Mouse (Mus musculus): ENCODE measurements at regions not wholly inside any gene's neighbourhood (a gene's known extent, or its start where the extent isn't known, plus 50 kb on each side); places are given as distances from the start of the nearest gene placed in this dataset.

DNA sequence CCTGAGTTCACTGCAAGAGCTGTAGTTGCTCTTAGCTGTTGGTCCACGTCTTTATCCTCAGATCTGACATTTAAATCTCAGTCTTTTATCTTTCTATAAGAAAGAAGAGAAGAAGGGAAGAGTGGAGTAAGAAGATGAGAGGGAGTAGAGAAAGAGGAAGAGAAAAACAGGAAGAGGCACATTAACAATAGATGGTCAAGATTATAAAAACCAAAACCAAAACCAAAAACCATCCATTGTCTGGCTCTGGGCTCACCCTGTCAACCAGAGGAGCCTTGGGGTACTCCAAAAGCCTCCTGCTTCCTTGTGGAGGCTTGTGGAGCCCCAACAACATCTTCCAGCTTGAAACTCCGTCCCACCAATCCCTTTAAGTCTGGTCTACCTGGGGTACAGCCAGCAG lies 247.0 kb downstream of the Ankrd50 start:
- TF ChIP-seq CTCF (IDR thresholded peaks at IDR 0.05 in 2 of 3, conservative IDR thresholded peaks at IDR 0.05 in 1 of 3; ENCODE audit: control insufficient read depth in 1 of 3, insufficient read depth in 1 of 3, low read depth in 2 of 3, low read length in 3 of 3, poor library complexity in 1 of 3, severe bottlenecking in 1 of 3) (no peak), EP300 (IDR thresholded peaks at IDR 0.05; ENCODE audit: low read depth in 1 of 2, low read length in 2 of 2) (no peak)
